Comparison of ENCODE assay signal across 23 mouse cellular contexts in genomic region chr8:103270035-103270434, GRCm38 (mm10).
A peak's percentile ranks its signal among the peaks of the same experiment; 100 is the strongest.
DNase-seq lines count a peak whose midpoint lies in the region; ATAC-seq and TF ChIP-seq lines count a peak whose summit lies in the region.
"Had no signal": no experiment of that assay in that cellular context is flagged by ENCODE, and none has a peak within 500 bp of the region (broad histone marks: within the 10 kb centered on the region; RNA-seq: fewer than 3 reads in every experiment).

No protein-coding gene starts in this region.

- no peak for DNase-seq in lung, embryonic 14.5 days
- DNase-seq in lung, postnatal 10 days: no peak
- DNase-seq in limb, embryonic 10.5 days (ENCODE audit: low spot score): no peak
- peak; percentile 33 for DNase-seq in limb, embryonic 14.5 days (ENCODE audit: low spot score)
- DNase-seq in cerebellum, adult 8-10 months: no peak
- DNase-seq in layer of hippocampus, postnatal 25 days (ENCODE audit: extremely low spot score in 1 of 2, low spot score in 1 of 2): no peak
- DNase-seq in frontal cortex, postnatal 36 days (ENCODE audit: low spot score in 2 of 2): no peak
- DNase-seq: adrenal gland, adult 2 months; adrenal gland, postnatal 25 days; cerebellum, adult 18-20 months; cerebellum, postnatal 10 days; gastrocnemius, adult 2 months; gastrocnemius, postnatal 25 days; heart, postnatal 10 days had no signal

- no peak for TF ChIP-seq POLR2A in limb, embryonic 14.5 days (IDR thresholded peaks at IDR 0.05; ENCODE audit: borderline replicate concordance, extremely low read depth, insufficient read depth, insufficient read length)

- H3K9ac ChIP-seq in lung, embryonic 14.5 days: no peak overlapping the region
- no peak overlapping the region for H3K9ac ChIP-seq in embryonic facial prominence, embryonic 13.5 days
- H3K9ac ChIP-seq in limb, embryonic 14.5 days (ENCODE audit: low read depth, low read length, severe bottlenecking): no peak overlapping the region
- H3K9ac ChIP-seq: forebrain, embryonic 12.5 days; hindbrain, embryonic 13.5 days had no signal

- H3K9me3 ChIP-seq in lung, embryonic 14.5 days (ENCODE audit: low read depth, low read length): no peaks in the 10 kb centered on the region
- H3K9me3 ChIP-seq in embryonic facial prominence, embryonic 13.5 days: no peaks in the 10 kb centered on the region
- no peaks in the 10 kb centered on the region for H3K9me3 ChIP-seq in limb, embryonic 10.5 days (replicated peaks)
- H3K9me3 ChIP-seq in limb, embryonic 14.5 days (ENCODE audit: control insufficient read depth, low read length): no peaks in the 10 kb centered on the region
- H3K9me3 ChIP-seq: forebrain, embryonic 12.5 days; heart, embryonic 10.5 days; hindbrain, embryonic 13.5 days had no signal

- no peak for TF ChIP-seq CTCF in lung, embryonic 14.5 days (IDR thresholded peaks at IDR 0.05; ENCODE audit: low read depth)

- no peaks in the 10 kb centered on the region for H3K36me3 ChIP-seq in lung, embryonic 14.5 days (ENCODE audit: insufficient read depth)
- no peaks in the 10 kb centered on the region for H3K36me3 ChIP-seq in embryonic facial prominence, embryonic 13.5 days
- H3K36me3 ChIP-seq in limb, embryonic 10.5 days: no peaks in the 10 kb centered on the region
- H3K36me3 ChIP-seq in limb, embryonic 14.5 days (ENCODE audit: control insufficient read depth, insufficient read depth, low read length): no peaks in the 10 kb centered on the region
- H3K36me3 ChIP-seq: forebrain, embryonic 12.5 days; heart, embryonic 10.5 days; hindbrain, embryonic 13.5 days had no signal

- H3K27ac ChIP-seq in lung, embryonic 14.5 days (ENCODE audit: low read depth): peak overlapping the region; percentile 6; the same call in 1 of the 2 replicates
- peak overlapping the region; percentile 96 for H3K27ac ChIP-seq in embryonic facial prominence, embryonic 13.5 days
- H3K27ac ChIP-seq in limb, embryonic 10.5 days: peak overlapping the region; percentile 81
- peak overlapping the region; percentile 79 for H3K27ac ChIP-seq in limb, embryonic 14.5 days (replicated peaks; ENCODE audit: low read depth, low read length)
- H3K27ac ChIP-seq: gastrocnemius, adult 2 months; hindbrain, embryonic 13.5 days had no signal

- peaks cover 3% of the 10 kb centered on the region; the same call in 1 of the 2 replicates for H3K4me1 ChIP-seq in lung, embryonic 14.5 days (ENCODE audit: insufficient read depth)
- peaks cover 45% of the 10 kb centered on the region for H3K4me1 ChIP-seq in embryonic facial prominence, embryonic 13.5 days
- peaks cover 35% of the 10 kb centered on the region for H3K4me1 ChIP-seq in limb, embryonic 10.5 days
- H3K4me1 ChIP-seq in limb, embryonic 14.5 days (ENCODE audit: control insufficient read depth, insufficient read depth, low read length): peaks cover 35% of the 10 kb centered on the region

- no peak overlapping the region for H3K4me2 ChIP-seq in lung, embryonic 14.5 days
- no peak overlapping the region for H3K4me2 ChIP-seq in embryonic facial prominence, embryonic 13.5 days
- no peak overlapping the region for H3K4me2 ChIP-seq in limb, embryonic 14.5 days (replicated peaks; ENCODE audit: low read depth, low read length, severe bottlenecking)
- H3K4me2 ChIP-seq: forebrain, embryonic 12.5 days; hindbrain, embryonic 13.5 days had no signal

- no peaks in the 10 kb centered on the region for H3K27me3 ChIP-seq in lung, embryonic 14.5 days (ENCODE audit: insufficient read depth, low read length)
- no peaks in the 10 kb centered on the region for H3K27me3 ChIP-seq in embryonic facial prominence, embryonic 13.5 days
- H3K27me3 ChIP-seq in limb, embryonic 10.5 days (ENCODE audit: low read depth, poor library complexity, severe bottlenecking): no peaks in the 10 kb centered on the region
- no peaks in the 10 kb centered on the region for H3K27me3 ChIP-seq in limb, embryonic 14.5 days (ENCODE audit: control insufficient read depth, insufficient read depth, low read length)
- H3K27me3 ChIP-seq: CH12.LX, Patski had no signal

- ATAC-seq in lung, embryonic 14.5 days (ENCODE audit: insufficient read depth): no peak
- no peak for ATAC-seq in embryonic facial prominence, embryonic 13.5 days (ENCODE audit: insufficient number of reproducible peaks, insufficient read depth, low FRiP score, low TSS enrichment, low read depth)
- ATAC-seq in limb, embryonic 14.5 days (ENCODE audit: low FRiP score, low read depth): no peak
- ATAC-seq: activated CD4-positive, CD25-positive, alpha-beta regulatory T cell, adult 4 months; forebrain, embryonic 16.5 days; intestine, embryonic 16.5 days; Patski had no signal

- H3K4me3 ChIP-seq in lung, embryonic 14.5 days (ENCODE audit: low read depth, low read length): no peak overlapping the region
- no peak overlapping the region for H3K4me3 ChIP-seq in embryonic facial prominence, embryonic 13.5 days
- no peak overlapping the region for H3K4me3 ChIP-seq in limb, embryonic 10.5 days
- H3K4me3 ChIP-seq in limb, embryonic 14.5 days (replicated peaks; ENCODE audit: low read length): no peak overlapping the region
- H3K4me3 ChIP-seq: forebrain, embryonic 12.5 days; gastrocnemius, adult 2 months; heart, embryonic 10.5 days; hindbrain, embryonic 13.5 days had no signal

- WGBS in lung, embryonic 14.5 days: 64% methylated on average over 3 of the region's 3 CpGs
- WGBS in embryonic facial prominence, embryonic 13.5 days: 69% methylated on average over 3 of the region's 3 CpGs
- 69% methylated on average over 3 of the region's 3 CpGs for WGBS in limb, embryonic 10.5 days
- WGBS in limb, embryonic 14.5 days: 59% methylated on average over 3 of the region's 3 CpGs

Comparison
In these comparisons a context has a peak if more than half of its experiments do, and no peak if none do; other contexts are left out.
1. H3K27ac ChIP-seq: peak in every context shown above with its lines; median percentile 96 in embryonic facial prominence, embryonic 13.5 days; 81 in limb, embryonic 10.5 days; 79 in limb, embryonic 14.5 days; 6 in lung, embryonic 14.5 days.